ENCODE assay signal across 16 mouse cellular contexts in genomic region chr17:29214193-29214456, GRCm38 (mm10). TPM values are rescaled to one million over a fixed set of nuclear protein-coding genes. Genes with fewer than 3 reads are reported as not detected.
DNase-seq lines count a peak whose midpoint lies in the region; ATAC-seq lines count a peak whose summit lies in the region.
"Had no signal": no experiment of that assay in that cellular context is flagged by ENCODE, and none has a peak within 500 bp of the region (broad histone marks: within the 10 kb centered on the region; RNA-seq: fewer than 3 reads in every experiment).

No protein-coding gene starts in this region.

- WGBS in forebrain, embryonic 12.5 days = 32% methylated on average over 4 of the region's 4 CpGs
- 68% methylated on average over 4 of the region's 4 CpGs for WGBS in hindbrain, embryonic 10.5 days
- 38% methylated on average over 4 of the region's 4 CpGs for WGBS in midbrain, embryonic 10.5 days
- WGBS in neural tube, embryonic 13.5 days = 61% methylated on average over 4 of the region's 4 CpGs

- no peak for DNase-seq in hindbrain, embryonic 10.5 days (ENCODE audit: low spot score)
- DNase-seq in midbrain, embryonic 10.5 days (ENCODE audit: low spot score) = no peak
- no peak for DNase-seq in frontal cortex, postnatal 14 days (ENCODE audit: low spot score in 2 of 2)
- no peak for DNase-seq in lung, postnatal 36 days
- no peak for DNase-seq in adipocyte (ENCODE audit: low spot score)
- DNase-seq: adrenal gland, postnatal 14 days; cerebellum, adult 8-10 months; kidney, adult 8-10 months; kidney, postnatal 25 days; layer of hippocampus, adult 9-11 months; thymus, adult 2 months had no signal

- peak; percentile 2 for ATAC-seq in forebrain, embryonic 12.5 days (ENCODE audit: low FRiP score)
- ATAC-seq in neural tube, embryonic 13.5 days (ENCODE audit: low read depth) = no peak; the same call in 1 of the 2 replicates
- ATAC-seq in CD4-positive, CD25-positive, alpha-beta regulatory T cell, adult 4 months = no peak

- peak overlapping the region; percentile 79 for H3K27ac ChIP-seq in forebrain, embryonic 12.5 days
- peak overlapping the region; percentile 70 for H3K27ac ChIP-seq in hindbrain, embryonic 10.5 days
- H3K27ac ChIP-seq in midbrain, embryonic 10.5 days (replicated peaks) = peak overlapping the region; percentile 77
- peak overlapping the region; percentile 84 for H3K27ac ChIP-seq in neural tube, embryonic 13.5 days (replicated peaks)
- H3K27ac ChIP-seq: liver, embryonic 15.5 days; stomach, embryonic 15.5 days had no signal

- H3K4me3 ChIP-seq in forebrain, embryonic 12.5 days (replicated peaks) = no peak overlapping the region
- H3K4me3 ChIP-seq in hindbrain, embryonic 10.5 days = 0 out of 2 replicates have a peak overlapping the region, but pooled peaks have one; percentile 11
- H3K4me3 ChIP-seq in midbrain, embryonic 10.5 days = peak overlapping the region; percentile 25; the same call in 1 of the 2 replicates
- H3K4me3 ChIP-seq in neural tube, embryonic 13.5 days = no peak overlapping the region
- H3K4me3 ChIP-seq: liver, embryonic 15.5 days; stomach, embryonic 15.5 days had no signal

- peaks cover 20% of the 10 kb centered on the region; the same call in 1 of the 2 replicates for H3K27me3 ChIP-seq in forebrain, embryonic 12.5 days
- peaks cover 29% of the 10 kb centered on the region for H3K27me3 ChIP-seq in hindbrain, embryonic 10.5 days (ENCODE audit: insufficient read depth, poor library complexity, severe bottlenecking)
- H3K27me3 ChIP-seq in midbrain, embryonic 10.5 days (ENCODE audit: low read depth, poor library complexity, severe bottlenecking) = peaks cover 20% of the 10 kb centered on the region
- H3K27me3 ChIP-seq in neural tube, embryonic 13.5 days = no peaks in the 10 kb centered on the region
- H3K27me3 ChIP-seq: stomach, embryonic 15.5 days had no signal

- peak overlapping the region; percentile 17 for H3K4me2 ChIP-seq in forebrain, embryonic 12.5 days
- no peak overlapping the region; the same call in 1 of the 2 replicates for H3K4me2 ChIP-seq in neural tube, embryonic 13.5 days
- H3K4me2 ChIP-seq: liver, embryonic 15.5 days; stomach, embryonic 15.5 days had no signal

- H3K9me3 ChIP-seq in forebrain, embryonic 12.5 days = no peaks in the 10 kb centered on the region
- H3K9me3 ChIP-seq in hindbrain, embryonic 10.5 days = no peaks in the 10 kb centered on the region
- no peaks in the 10 kb centered on the region for H3K9me3 ChIP-seq in midbrain, embryonic 10.5 days (replicated peaks)
- no peaks in the 10 kb centered on the region for H3K9me3 ChIP-seq in neural tube, embryonic 13.5 days
- H3K9me3 ChIP-seq: liver, embryonic 15.5 days; stomach, embryonic 15.5 days had no signal

- peaks cover 48% of the 10 kb centered on the region for H3K4me1 ChIP-seq in forebrain, embryonic 12.5 days
- peaks cover 64% of the 10 kb centered on the region for H3K4me1 ChIP-seq in hindbrain, embryonic 10.5 days (replicated peaks)
- H3K4me1 ChIP-seq in midbrain, embryonic 10.5 days = peaks cover 55% of the 10 kb centered on the region
- peaks cover 39% of the 10 kb centered on the region for H3K4me1 ChIP-seq in neural tube, embryonic 13.5 days (replicated peaks)
- H3K4me1 ChIP-seq: liver, embryonic 15.5 days had no signal

- H3K36me3 ChIP-seq in forebrain, embryonic 12.5 days (replicated peaks) = no peaks in the 10 kb centered on the region
- no peaks in the 10 kb centered on the region for H3K36me3 ChIP-seq in hindbrain, embryonic 10.5 days
- no peaks in the 10 kb centered on the region for H3K36me3 ChIP-seq in midbrain, embryonic 10.5 days
- H3K36me3 ChIP-seq in neural tube, embryonic 13.5 days = no peaks in the 10 kb centered on the region
- H3K36me3 ChIP-seq: liver, embryonic 15.5 days; stomach, embryonic 15.5 days had no signal

- H3K9ac ChIP-seq in forebrain, embryonic 12.5 days = no peak overlapping the region
- H3K9ac ChIP-seq in neural tube, embryonic 13.5 days = 0 out of 2 replicates have a peak overlapping the region, but pooled peaks have one; percentile 31
- H3K9ac ChIP-seq: liver, embryonic 15.5 days; stomach, embryonic 15.5 days had no signal

RNA-seq across cellular contexts. Expression of gene Cpne5, which starts 23.8 kb away (rescaled TPM):
- 9.9 and 10.7 TPM in 2 replicates for polyA plus RNA-seq in forebrain, embryonic 12.5 days (2016; fragmentation: Nextera tagmentation; extraction: Ambion mirVana)
- polyA plus RNA-seq in hindbrain, embryonic 10.5 days (2016; fragmentation: Nextera tagmentation; extraction: Ambion mirVana) = 3.0 and 5.6 TPM in 2 replicates
- 10.7 and 14.8 TPM in 2 replicates for polyA plus RNA-seq in midbrain, embryonic 10.5 days (2016; fragmentation: Nextera tagmentation; extraction: Ambion mirVana)
- polyA plus RNA-seq in neural tube, embryonic 13.5 days (2015; fragmentation: Nextera tagmentation; extraction: Ambion mirVana) = 21.6 and 23.4 TPM in 2 replicates
- 1 to 10 TPM; 2.2 to 2.3 TPM for polyA plus RNA-seq in CD4-positive, CD25-positive, alpha-beta regulatory T cell, adult 4 months (2017; shearing (Covaris generic))

RNA-seq across cellular contexts. Expression of gene Ppil1, which starts 49.9 kb away (rescaled TPM):
- 139 and 142 TPM in 2 replicates for polyA plus RNA-seq in forebrain, embryonic 12.5 days (2016; fragmentation: Nextera tagmentation; extraction: Ambion mirVana)
- polyA plus RNA-seq in hindbrain, embryonic 10.5 days (2016; fragmentation: Nextera tagmentation; extraction: Ambion mirVana) = 173 and 211 TPM in 2 replicates
- 205 and 232 TPM in 2 replicates for polyA plus RNA-seq in midbrain, embryonic 10.5 days (2016; fragmentation: Nextera tagmentation; extraction: Ambion mirVana)
- polyA plus RNA-seq in neural tube, embryonic 13.5 days (2015; fragmentation: Nextera tagmentation; extraction: Ambion mirVana) = 100 and 110 TPM in 2 replicates
- polyA plus RNA-seq in CD4-positive, CD25-positive, alpha-beta regulatory T cell, adult 4 months (2017; shearing (Covaris generic)) = 100 to 1,000 TPM in 1 of 2 experiments, 10 to 100 TPM in 1; 72.7 to 101 TPM

RNA-seq across cellular contexts. Expression of gene BC004004, which starts 54.5 kb away (rescaled TPM):
- 65.0 and 65.2 TPM in 2 replicates for polyA plus RNA-seq in forebrain, embryonic 12.5 days (2016; fragmentation: Nextera tagmentation; extraction: Ambion mirVana)
- 58.7 and 68.6 TPM in 2 replicates for polyA plus RNA-seq in hindbrain, embryonic 10.5 days (2016; fragmentation: Nextera tagmentation; extraction: Ambion mirVana)
- polyA plus RNA-seq in midbrain, embryonic 10.5 days (2016; fragmentation: Nextera tagmentation; extraction: Ambion mirVana) = 62.8 and 67.9 TPM in 2 replicates
- 98.2 and 125 TPM in 2 replicates for polyA plus RNA-seq in neural tube, embryonic 13.5 days (2015; fragmentation: Nextera tagmentation; extraction: Ambion mirVana)
- 100 to 1,000 TPM in 1 of 2 experiments, 10 to 100 TPM in 1; 98.0 to 123 TPM for polyA plus RNA-seq in CD4-positive, CD25-positive, alpha-beta regulatory T cell, adult 4 months (2017; shearing (Covaris generic))

Comparison
In these comparisons a context has a peak if more than half of its experiments do, and no peak if none do; other contexts are left out.
1. H3K4me3 ChIP-seq: peak in hindbrain, embryonic 10.5 days (single experiment) and midbrain, embryonic 10.5 days (single experiment); none in forebrain, embryonic 12.5 days (single experiment) and neural tube, embryonic 13.5 days (single experiment).
2. Peak in every context shown above with its lines, with median percentiles within 50 percentile points of each other: H3K27ac ChIP-seq.